Mouse (Mus musculus) heart, embryonic 10.5 days (tissue): Measurements from ENCODE around the gene Tex9. TPM values are rescaled to one million over a fixed set of nuclear protein-coding genes. Genes with fewer than 3 reads are reported as not detected.
"Not testable (repeated sequence)": the region's sequence is repeated elsewhere in the genome, so short reads cannot be mapped to it uniquely, and the experiment has no call there.

Experiments used
- DNase-seq: peaks from one replicate; pipeline ENCODE4 v3.0.0-alpha.2; 2017; ENCODE audit warnings: low spot score
- H3K27ac ChIP-seq: fragments of 300-500 bp; sonication (generic); 2 replicates; pipeline ENCODE4 v1.5.1; 2016; ENCODE audit warnings: mild to moderate bottlenecking
- H3K27me3 ChIP-seq: fragments of 300-500 bp; sonication (generic); 2 replicates; pipeline ENCODE4 v1.6.1; 2016; ENCODE audit warnings: mild to moderate bottlenecking; ENCODE audit not compliant: poor library complexity, insufficient read depth, severe bottlenecking
- H3K36me3 ChIP-seq: fragments of 300-500 bp; sonication (generic); 2 replicates; pipeline ENCODE4 v1.6.1; 2016; ENCODE audit warnings: mild to moderate bottlenecking, moderate library complexity
- H3K4me1 ChIP-seq: fragments of 300-500 bp; sonication (generic); 2 replicates; pipeline ENCODE4 v1.6.1; 2016; ENCODE audit warnings: mild to moderate bottlenecking
- H3K4me3 ChIP-seq: fragments of 300-500 bp; sonication (generic); 2 replicates; pipeline ENCODE4 v1.5.1; 2016; ENCODE audit warnings: mild to moderate bottlenecking, moderate library complexity
- H3K9me3 ChIP-seq: fragments of 300-500 bp; sonication (generic); 2 replicates; pipeline ENCODE4 v1.6.1; 2016; ENCODE audit warnings: mild to moderate bottlenecking, moderate library complexity
- WGBS: fragments of 180-500 bp; shearing (Covaris S2); methylation state at CpG from one replicate; pipeline ENCODE4 v1.1.7; 2016; 5-methylcytosine and 5-hydroxymethylcytosine counted together
- polyA plus RNA-seq: library from polyadenylated mRNA; unstranded; fragments of >200 nt; fragmentation: Nextera tagmentation; extraction: Ambion mirVana; gene quantifications from 2 replicates; pipeline ENCODE4 v1.2.1, GENCODE M21; 2016

The Tex9 gene
- polyA plus RNA-seq, 1 experiment from 2014 or later: 27.0 TPM

DNA sequence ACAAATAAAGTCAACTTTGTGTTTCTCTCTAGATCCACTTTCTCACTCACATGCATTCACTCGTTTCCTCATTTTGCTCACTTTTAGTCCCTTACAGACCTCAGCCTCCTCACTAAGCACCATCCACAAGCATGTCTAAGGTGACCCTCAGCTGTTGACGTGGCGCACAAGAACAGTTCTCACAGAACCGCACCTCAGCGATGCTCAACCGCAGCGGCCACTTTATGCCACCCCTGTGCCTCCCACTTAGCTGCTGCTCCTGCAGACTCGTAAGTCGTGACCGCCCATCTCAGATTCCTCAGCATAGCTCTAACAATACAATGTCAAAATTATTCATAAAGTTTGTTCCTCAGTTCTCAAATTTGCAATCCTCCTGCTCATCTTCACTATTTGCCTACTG, 23.4 kb downstream of the Tex9 start:
- H3K27me3 ChIP-seq: no peaks in the 10 kb centered on the region
- no peak overlapping the region for H3K4me3 ChIP-seq
- no peak for DNase-seq
- 88% methylated on average over 10 of the region's 10 CpGs for WGBS
- H3K9me3 ChIP-seq: no peaks in the 10 kb centered on the region
- peaks cover 19% of the 10 kb centered on the region for H3K36me3 ChIP-seq
- no peaks in the 10 kb centered on the region for H3K4me1 ChIP-seq
- H3K27ac ChIP-seq: no peak overlapping the region

DNA sequence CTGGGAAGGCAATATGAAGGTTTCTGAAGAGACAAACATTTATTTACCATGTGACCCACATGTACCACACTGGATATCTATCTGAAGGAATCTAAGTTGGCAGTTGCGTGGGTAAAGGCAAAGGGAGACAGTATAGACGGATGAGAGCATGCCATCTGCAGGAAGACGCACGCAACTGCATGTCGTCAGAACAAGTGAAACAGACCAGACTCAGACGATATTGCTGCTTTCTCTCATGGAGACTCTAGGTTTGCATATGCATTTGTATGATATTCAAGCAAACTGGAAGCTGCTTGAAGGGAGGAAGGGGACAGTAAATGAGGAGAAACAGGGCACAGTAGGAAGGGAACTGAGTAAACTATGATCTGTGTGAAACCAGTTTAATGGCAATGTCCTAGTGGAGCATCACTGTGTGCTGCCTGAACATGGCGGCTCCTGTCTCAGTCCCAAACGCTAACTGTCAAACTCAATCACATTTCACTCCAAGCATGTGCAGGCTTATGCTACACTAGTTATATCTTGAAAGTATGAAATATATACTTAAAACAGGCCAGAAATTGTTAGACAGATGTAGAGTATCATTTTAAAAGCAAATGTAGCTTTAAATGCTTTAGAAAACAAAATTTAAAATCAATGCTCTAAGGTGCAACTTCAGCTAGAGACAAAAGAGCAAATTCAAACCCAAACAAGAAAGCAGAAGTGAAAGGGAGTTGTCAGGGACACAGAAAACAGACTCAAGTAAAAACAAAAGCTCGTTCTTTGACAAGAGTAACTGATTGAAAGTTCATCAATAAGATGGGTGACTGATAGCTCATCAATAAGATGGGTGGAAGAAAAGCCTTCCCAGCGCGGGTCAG, 24.2 kb downstream of the Tex9 start:
- no peak overlapping the region for H3K27ac ChIP-seq
- peaks cover 11% of the 10 kb centered on the region for H3K36me3 ChIP-seq
- no peaks in the 10 kb centered on the region for H3K9me3 ChIP-seq
- no peaks in the 10 kb centered on the region for H3K27me3 ChIP-seq
- no peak overlapping the region for H3K4me3 ChIP-seq
- no peak for DNase-seq
- 60% methylated on average over 11 of the region's 11 CpGs for WGBS
- no peaks in the 10 kb centered on the region for H3K4me1 ChIP-seq

- WGBS: 71% methylated on average over 4 of the region's 4 CpGs
- H3K4me3 ChIP-seq: no peak overlapping the region
- DNase-seq: no peak
- H3K27ac ChIP-seq: no peak overlapping the region
- no peaks in the 10 kb centered on the region for H3K4me1 ChIP-seq
- peaks cover 8% of the 10 kb centered on the region; the same call in 1 of the 2 replicates for H3K36me3 ChIP-seq
- H3K9me3 ChIP-seq: no peaks in the 10 kb centered on the region
- H3K27me3 ChIP-seq: no peaks in the 10 kb centered on the region
These were observed 26.2 kb downstream of the Tex9 start for GRCm38 (mm10) chr9:72465754-72466181.

- H3K4me3 ChIP-seq: no peak overlapping the region
- H3K36me3 ChIP-seq: peaks cover 15% of the 10 kb centered on the region; the same call in 1 of the 2 replicates
- DNase-seq: no peak
- WGBS: 87% methylated on average over 1 of the region's 1 CpGs
- no peaks in the 10 kb centered on the region for H3K4me1 ChIP-seq
- no peak overlapping the region for H3K27ac ChIP-seq
- no peaks in the 10 kb centered on the region for H3K9me3 ChIP-seq
- no peaks in the 10 kb centered on the region for H3K27me3 ChIP-seq
These were observed 27.2 kb downstream of the Tex9 start for GRCm38 (mm10) chr9:72464806-72465205.

DNA sequence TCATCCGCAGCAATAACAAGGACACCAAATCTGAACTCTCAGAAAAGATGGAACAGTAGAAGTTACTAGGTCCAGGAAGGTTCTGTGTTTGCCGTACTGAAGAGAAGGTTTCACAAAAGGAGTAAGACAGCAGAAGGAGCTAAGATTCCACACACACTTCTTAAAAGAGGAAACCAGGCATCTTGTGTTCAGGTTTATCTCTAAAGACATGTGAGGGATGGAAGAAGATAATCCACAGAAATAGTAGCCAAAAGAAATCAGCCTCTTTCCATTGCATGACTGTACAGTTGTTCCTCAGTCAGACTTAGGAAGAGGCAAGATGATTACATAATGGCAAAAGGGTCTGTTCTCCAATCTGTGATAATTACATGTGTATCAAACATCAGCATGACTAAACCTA, 29.6 kb downstream of the Tex9 start:
- Histone ChIP-seq H3K9me3 (no peaks in the 10 kb centered on the region), H3K4me1 (no peaks in the 10 kb centered on the region), H3K4me3 (no peak overlapping the region), H3K27me3 (no peaks in the 10 kb centered on the region), H3K36me3 (peaks cover 27% of the 10 kb centered on the region; the same call in 1 of the 2 replicates), H3K27ac (no peak overlapping the region)
- 93% methylated on average over 2 of the region's 2 CpGs for WGBS
- DNase-seq: no peak

DNA sequence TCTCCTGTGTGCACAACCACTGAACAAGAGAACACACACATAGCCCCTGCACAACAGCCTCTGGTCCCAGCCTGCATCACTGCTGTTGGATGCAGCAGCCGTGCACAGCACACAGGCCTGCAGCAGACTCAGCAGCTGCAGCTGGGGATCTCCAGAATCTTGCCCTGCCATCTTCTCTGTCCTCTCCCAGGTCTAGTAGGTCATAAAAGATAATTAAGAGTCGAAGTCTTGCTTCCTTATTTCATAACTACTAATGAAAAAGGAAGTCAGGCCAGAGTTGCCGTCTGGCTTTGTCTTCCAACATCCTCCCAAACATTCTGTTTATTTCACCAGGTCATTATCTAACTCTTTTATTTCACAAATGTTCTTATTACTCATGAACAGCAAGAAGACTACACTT, 31.2 kb downstream of the Tex9 start:
- Histone ChIP-seq H3K27me3 (no peaks in the 10 kb centered on the region), H3K9me3 (no peaks in the 10 kb centered on the region), H3K4me1 (no peaks in the 10 kb centered on the region), H3K27ac (no peak overlapping the region), H3K36me3 (peaks cover 36% of the 10 kb centered on the region; the same call in 1 of the 2 replicates), H3K4me3 (no peak overlapping the region)
- DNase-seq: no peak
- 84% methylated on average over 3 of the region's 3 CpGs for WGBS

DNA sequence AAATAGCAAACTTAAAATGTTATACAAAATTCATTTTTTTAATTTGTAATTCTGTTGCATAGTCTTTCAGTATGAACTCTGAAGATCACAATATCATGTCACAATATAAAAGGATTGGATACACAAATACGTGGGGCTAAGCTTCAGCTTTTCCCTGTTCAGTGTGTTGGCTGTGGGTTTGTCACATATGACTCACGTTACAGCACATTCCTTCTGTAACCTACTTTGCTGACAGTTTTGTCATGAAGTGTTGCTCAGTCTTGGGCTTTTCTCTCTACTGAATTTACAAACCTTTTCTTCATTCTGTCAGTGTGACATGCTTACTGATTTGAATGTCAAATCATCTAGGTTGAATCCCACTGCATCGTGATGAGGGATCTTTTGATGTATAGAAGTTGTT, 32.3 kb downstream of the Tex9 start:
- no peaks in the 10 kb centered on the region for H3K4me1 ChIP-seq
- 82% methylated on average over 3 of the region's 3 CpGs for WGBS
- H3K4me3 ChIP-seq: no peak overlapping the region
- H3K27me3 ChIP-seq: no peaks in the 10 kb centered on the region
- DNase-seq: no peak
- peaks cover 36% of the 10 kb centered on the region; the same call in 1 of the 2 replicates for H3K36me3 ChIP-seq
- no peak overlapping the region for H3K27ac ChIP-seq
- no peaks in the 10 kb centered on the region for H3K9me3 ChIP-seq

DNA sequence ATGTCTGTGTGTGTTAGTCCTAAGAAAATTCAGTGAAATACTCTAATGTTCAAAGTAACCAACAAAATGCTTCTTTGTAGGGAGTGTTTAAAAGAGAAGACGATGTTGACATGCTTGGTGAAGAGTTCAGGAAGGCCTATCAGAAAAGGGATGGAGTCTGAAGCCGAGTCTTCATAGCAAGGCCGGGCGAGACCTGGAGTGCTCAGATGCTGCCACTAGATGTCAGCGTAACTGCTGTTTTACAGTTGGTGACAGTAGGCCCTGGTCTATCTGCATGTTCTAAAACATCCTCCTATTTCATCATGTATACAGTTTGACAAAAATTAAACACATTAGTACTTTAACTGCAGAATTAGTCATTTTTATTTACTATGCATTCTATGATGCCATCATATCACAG, 33.8 kb downstream of the Tex9 start:
- Histone ChIP-seq H3K4me3 (no peak overlapping the region), H3K27ac (no peak overlapping the region), H3K36me3 (peaks cover 42% of the 10 kb centered on the region), H3K4me1 (no peaks in the 10 kb centered on the region), H3K9me3 (no peaks in the 10 kb centered on the region), H3K27me3 (no peaks in the 10 kb centered on the region)
- DNase-seq: no peak
- 17% methylated on average over 5 of the region's 5 CpGs for WGBS

DNA sequence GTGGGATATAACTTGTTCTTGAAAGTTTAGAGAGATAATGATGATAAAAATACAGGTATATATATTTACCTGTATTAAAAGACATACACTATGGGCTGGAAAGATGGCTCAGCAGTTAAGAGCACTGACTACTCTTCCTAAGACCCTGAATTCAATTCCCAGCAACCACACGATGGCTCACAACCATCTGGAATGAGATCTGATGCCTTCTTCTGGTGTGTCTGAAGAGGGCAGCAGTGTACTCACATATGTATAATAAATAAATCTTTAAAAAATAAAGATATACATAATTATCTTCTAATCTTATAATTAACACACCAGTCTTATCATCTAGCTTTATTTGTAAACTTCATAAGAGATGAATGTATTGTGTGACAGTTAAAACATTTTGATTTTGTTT, 35.6 kb downstream of the Tex9 start:
- no peak for DNase-seq
- 48% methylated on average over 1 of the region's 1 CpGs for WGBS
- Histone ChIP-seq H3K4me1 (no peaks in the 10 kb centered on the region), H3K36me3 (peaks cover 51% of the 10 kb centered on the region), H3K27me3 (no peaks in the 10 kb centered on the region), H3K27ac (no peak overlapping the region), H3K4me3 (no peak overlapping the region), H3K9me3 (no peaks in the 10 kb centered on the region)

- H3K4me3 ChIP-seq, H3K9me3 ChIP-seq, DNase-seq, H3K27me3 ChIP-seq, H3K27ac ChIP-seq: not testable (repeated sequence)
- Histone ChIP-seq H3K36me3 (peaks cover 45% of the 10 kb centered on the region), H3K4me1 (peaks cover 10% of the 10 kb centered on the region; the same call in 1 of the 2 replicates)
These were observed 37.7 kb downstream of the Tex9 start for GRCm38 (mm10) chr9:72454281-72454680.

- no peak overlapping the region for H3K27ac ChIP-seq
- WGBS: 54% methylated on average over 6 of the region's 6 CpGs
- peaks cover 48% of the 10 kb centered on the region for H3K36me3 ChIP-seq
These were observed 40.9 kb downstream of the Tex9 start for GRCm38 (mm10) chr9:72451111-72451510.

GRCm38 (mm10) chr9:72450363-72450762, 41.6 kb downstream of the Tex9 start:
- peaks cover 49% of the 10 kb centered on the region for H3K36me3 ChIP-seq
- H3K27me3 ChIP-seq: no peaks in the 10 kb centered on the region
- H3K27ac ChIP-seq: no peak overlapping the region
- H3K4me3 ChIP-seq: no peak overlapping the region
- H3K9me3 ChIP-seq: no peaks in the 10 kb centered on the region
- peaks cover 10% of the 10 kb centered on the region; the same call in 1 of the 2 replicates for H3K4me1 ChIP-seq
- no peak for DNase-seq
- 92% methylated on average over 1 of the region's 1 CpGs for WGBS

More at GRCm38 (mm10) chr9:72451111-72451510, 40.9 kb downstream of the Tex9 start:
- Histone ChIP-seq H3K4me3 (no peak overlapping the region), H3K9me3 (no peaks in the 10 kb centered on the region), H3K27me3 (no peaks in the 10 kb centered on the region), H3K4me1 (peaks cover 10% of the 10 kb centered on the region; the same call in 1 of the 2 replicates)
- DNase-seq: no peak

DNA sequence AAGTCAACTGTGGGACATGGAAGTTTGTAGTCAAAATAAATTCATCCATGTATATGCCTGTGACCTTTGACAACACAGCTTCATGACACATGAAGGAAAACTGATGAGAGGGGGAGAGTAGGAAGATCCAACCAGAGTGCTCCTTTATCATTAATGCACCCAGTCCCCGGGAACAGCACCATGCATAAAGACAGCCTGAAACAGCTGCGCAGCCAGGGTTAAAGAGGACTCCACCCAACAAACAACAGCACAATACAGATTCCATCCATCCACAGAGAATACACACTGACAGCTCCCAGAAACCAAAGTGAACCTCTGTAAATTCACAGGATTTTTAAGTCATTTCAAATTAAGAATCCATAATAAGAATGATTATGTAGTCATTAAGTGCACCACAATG, 42.2 kb downstream of the Tex9 start:
- H3K4me3 ChIP-seq: no peak overlapping the region; the same call in 1 of the 2 replicates
- 78% methylated on average over 2 of the region's 2 CpGs for WGBS

More for the DNA sequence above, 42.2 kb downstream of the Tex9 start:
- Histone ChIP-seq H3K36me3 (peaks cover 49% of the 10 kb centered on the region), H3K27ac (peak overlapping the region; percentile 5; the same call in 1 of the 2 replicates), H3K4me1 (peaks cover 10% of the 10 kb centered on the region; the same call in 1 of the 2 replicates), H3K9me3 (no peaks in the 10 kb centered on the region), H3K27me3 (no peaks in the 10 kb centered on the region)
- no peak for DNase-seq
